Mouse (Mus musculus) 416B (cell line): ENCODE data around the gene Pde4b.

Source experiments
- DNase-seq: peaks from one replicate; pipeline ENCODE4 v3.0.0; 2011; ENCODE audit warnings: low read depth

Pde4b gene

DNA sequence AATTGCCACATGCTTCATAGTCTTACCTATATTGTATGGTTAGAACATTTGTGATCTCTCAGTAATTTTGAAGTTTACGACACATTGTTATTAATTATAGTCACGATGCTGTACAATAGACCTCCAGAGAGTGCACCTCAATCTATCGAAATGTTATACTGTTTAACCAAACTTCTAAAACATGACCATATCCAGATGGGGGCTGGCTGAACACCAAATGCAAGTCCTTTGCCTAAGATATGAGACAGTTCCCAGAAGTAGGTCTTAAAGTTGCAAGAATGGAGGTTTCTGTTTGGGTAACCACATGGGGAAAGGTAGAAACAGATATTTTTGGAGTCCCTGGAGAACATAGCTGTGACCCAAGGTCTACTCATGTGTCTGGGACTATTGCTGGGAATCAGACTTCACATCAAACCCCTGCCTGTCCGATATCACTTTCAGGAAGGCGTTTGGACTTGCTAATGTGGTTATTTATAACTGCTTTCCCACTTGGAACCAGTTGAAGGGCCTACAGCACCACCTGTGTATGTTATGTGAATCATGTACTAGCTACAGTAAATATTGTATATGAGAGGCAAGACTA, 452.3 kb downstream of the Pde4b start:
- DNase-seq = no peak

GRCm38 (mm10) chr4:102542976-102543375, 455.6 kb downstream of the Pde4b start:
- DNase-seq = no peak

DNA sequence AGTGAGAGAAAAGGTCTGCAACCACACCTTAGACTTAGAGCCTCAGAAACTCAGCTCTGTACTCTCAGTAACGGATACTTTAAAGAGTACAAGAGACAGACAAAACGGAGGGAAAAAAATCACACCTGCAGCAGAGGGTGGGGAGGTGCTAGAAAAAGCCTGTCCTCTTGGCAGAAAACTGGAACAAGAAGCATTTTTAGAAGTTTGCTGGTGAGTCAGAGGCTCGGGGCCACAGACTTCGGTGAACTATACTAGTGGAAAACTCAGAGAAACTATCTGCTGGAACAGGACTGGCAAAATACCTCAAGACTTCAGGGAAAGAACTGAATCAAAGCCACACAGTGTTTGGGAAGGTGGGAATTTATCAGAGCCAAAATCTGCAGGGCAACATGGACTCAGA, 457.9 kb downstream of the Pde4b start:
- DNase-seq = no peak

- no peak for DNase-seq
Measured at GRCm38 (mm10) chr4:102555566-102555965, 468.2 kb downstream of the Pde4b start.

DNA sequence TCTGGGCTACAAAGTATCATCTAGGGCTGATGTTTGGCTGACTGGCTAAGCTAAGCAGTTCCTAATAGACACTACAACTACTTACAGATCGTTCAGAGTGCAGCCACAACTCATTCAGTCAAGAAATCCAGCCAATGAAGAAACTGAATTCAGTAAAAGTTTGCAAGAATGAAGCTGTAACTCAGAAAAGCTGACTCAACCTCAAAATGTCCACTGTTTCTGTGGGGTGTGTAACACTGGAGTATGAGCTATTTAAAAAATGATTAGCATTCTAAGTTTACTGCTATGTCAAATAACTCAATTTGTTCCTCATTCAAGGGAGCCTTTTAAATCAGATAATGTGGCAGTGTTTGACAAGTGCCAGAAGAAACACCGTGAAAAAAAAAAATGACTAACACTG, 469.7 kb downstream of the Pde4b start:
- no peak for DNase-seq

DNA sequence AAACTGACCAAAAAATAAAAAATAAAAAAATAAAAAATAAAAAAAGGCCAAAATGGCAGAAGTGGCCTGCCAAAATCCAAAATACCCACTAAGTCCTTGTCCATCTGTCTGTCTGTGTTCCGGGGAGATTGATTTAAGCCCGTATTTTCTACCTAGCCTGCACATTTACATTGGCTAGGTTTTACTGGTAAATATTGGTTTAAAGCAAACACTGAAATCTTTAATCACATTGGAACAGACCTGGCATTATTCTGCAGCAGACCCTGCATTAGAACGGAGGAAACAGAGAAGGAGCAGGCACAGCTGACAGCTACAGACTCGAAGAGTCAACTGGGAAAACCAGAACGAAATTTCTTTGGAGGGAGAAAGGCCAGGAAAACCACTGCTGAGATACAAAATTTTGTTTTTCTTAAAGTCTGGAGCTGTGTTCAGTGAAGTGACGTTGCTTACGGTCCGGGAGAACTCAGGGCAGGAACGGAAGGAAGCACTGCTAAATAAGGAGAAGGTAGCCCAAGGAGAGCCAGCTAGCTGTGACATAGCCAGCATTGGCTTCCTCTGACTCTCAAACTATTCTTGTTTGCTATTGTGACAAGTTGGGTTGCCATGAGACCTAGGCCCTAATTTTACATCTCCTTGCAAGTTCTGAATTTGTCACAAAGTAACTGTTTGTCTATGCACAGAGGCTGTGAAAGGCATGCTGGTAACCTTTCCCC, 470.3 kb downstream of the Pde4b start:
- DNase-seq = no peak

GRCm38 (mm10) chr4:102558328-102558727, 471.0 kb downstream of the Pde4b start:
- DNase-seq = no peak

DNA sequence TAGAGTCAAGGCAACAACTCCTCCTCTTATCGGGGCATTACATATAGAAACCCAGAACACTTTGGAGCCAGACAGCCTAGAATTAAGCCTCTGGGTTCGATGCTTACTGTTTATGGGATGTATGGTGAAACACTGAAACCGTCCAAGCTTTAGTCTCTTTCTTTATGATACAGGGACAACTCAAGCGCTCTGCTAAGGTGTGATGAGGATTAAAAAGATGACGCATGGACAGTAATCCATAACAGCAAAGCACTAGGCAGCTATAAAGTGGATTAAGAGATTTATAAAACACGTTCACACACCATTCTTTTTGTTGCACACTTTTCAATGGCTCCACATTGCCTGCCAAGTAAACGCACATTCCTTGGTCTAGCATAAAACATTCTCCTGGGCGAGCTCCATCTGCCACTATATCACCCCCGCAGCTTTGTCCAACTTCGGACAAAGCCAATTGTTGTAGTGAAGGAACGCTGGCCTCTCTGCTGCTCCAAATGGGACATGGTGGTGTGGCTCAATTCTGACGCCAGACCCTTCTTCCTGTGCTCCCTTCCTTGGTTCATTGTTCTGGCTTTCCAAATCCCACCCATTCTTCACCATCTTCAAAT, 473.4 kb downstream of the Pde4b start:
- no peak for DNase-seq

- DNase-seq = no peak
Measured at GRCm38 (mm10) chr4:102563273-102563855, 476.0 kb downstream of the Pde4b start.

DNA sequence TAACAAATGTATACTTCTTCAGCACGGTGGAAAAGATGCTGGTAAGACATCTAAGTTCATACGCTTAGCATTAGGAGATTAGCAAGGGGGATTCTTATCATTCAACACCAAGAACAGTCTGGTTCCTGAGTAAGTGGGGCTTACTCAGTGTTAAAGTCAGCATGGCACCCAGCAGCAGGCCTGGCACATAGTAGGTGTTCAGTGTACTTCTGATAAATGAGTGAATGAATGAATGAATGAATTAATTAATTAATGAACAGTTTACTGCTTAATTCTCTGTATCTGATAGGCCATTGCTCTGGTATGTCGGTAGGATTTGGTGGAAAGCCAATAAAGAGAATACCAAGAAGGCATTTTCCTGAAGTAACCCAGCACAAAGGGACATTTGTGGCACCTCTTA, 476.9 kb downstream of the Pde4b start:
- DNase-seq = no peak

GRCm38 (mm10) chr4:102566421-102566820, 479.1 kb downstream of the Pde4b start:
- DNase-seq = peak; percentile 50

DNA sequence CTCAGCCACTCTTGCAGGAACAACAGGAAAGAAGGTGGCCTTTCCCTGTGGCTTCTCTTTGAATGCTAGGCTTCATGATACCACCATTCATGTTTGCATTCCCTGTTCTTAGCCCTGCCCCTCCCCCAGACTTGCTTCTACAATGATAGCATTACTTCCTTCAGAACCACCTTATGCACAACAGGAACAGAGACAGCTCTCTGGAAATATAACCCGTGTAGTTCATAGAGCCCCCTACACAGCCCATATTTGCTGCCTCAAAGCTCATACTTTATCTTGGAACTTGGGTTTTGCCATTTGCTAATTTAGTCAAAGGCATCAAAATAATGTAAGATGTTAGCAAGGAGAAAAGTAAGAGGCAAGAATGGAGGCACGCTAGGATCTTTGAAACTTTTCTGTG, 479.8 kb downstream of the Pde4b start:
- DNase-seq = no peak

- no peak for DNase-seq
Measured at GRCm38 (mm10) chr4:102567676-102568254, 480.4 kb downstream of the Pde4b start.

GRCm38 (mm10) chr4:102568591-102568990, 481.2 kb downstream of the Pde4b start:
- peak; percentile 70 for DNase-seq

- DNase-seq = peak; percentile 78
Measured at GRCm38 (mm10) chr4:102569101-102569583, 481.8 kb downstream of the Pde4b start.

DNA sequence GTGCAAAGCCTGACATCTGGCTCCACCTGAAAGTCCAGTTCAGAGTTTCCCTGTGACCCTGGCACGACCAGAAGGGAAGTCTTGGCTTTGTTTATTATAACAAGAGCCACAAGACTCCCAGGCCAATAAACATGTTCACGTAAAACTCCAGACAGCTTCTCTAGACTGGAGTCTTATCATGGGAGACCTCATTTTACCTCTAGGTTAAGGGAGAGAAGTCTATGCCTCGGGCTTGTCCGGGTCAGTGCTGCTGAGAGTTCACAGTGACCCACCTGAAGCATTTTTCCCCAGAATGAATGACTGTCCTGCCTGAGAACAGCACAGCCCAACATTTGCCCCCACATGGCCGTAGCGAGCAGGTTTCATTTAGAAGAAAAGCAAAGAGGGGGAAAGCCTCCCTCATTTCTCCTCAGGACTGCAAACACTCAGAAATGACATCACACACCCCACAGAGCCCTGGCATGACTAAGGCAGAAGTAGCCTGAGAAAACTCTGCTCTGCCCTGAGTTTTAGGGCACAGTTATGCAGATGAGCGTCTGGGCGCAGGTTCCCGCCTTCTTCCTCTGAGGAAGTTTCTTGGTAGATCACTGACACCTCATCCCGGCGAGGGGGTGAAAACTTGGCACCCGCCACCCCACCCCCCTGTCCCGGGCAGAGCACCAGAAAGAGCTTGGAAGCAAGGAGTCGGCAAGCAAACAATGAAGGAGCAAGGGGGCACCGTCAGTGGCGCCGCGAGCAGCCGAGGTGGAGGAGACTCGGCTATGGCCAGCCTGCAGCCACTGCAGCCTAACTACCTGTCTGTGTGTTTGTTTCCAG, 482.8 kb downstream of the Pde4b start:
- DNase-seq = peak; percentile 94

- DNase-seq = peak; percentile 71
Measured at GRCm38 (mm10) chr4:102570766-102571411, 483.5 kb downstream of the Pde4b start.

DNA sequence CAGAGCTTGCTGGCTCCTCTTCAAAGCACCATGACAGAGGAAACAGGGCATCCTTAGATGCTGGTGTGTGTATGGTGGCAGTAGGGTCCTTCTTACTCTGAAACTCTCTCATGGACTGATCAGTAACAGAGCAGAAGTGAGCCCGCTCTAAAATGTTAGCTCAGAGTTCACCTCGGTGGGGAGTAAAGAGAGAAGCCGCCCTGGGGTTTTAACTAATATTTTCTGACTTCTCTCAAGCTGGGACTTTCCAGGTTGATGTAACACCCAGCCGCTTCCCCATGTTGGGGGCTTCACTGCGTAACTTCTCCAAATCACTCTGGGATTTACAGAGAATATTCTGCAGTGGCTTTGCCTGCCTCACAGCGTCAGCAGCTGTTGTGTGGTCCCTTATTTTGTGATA, 484.7 kb downstream of the Pde4b start:
- DNase-seq = no peak

- DNase-seq = no peak
Measured at GRCm38 (mm10) chr4:102572591-102572990, 485.2 kb downstream of the Pde4b start.

GRCm38 (mm10) chr4:102573361-102573781, 486.0 kb downstream of the Pde4b start:
- DNase-seq = no peak

DNA sequence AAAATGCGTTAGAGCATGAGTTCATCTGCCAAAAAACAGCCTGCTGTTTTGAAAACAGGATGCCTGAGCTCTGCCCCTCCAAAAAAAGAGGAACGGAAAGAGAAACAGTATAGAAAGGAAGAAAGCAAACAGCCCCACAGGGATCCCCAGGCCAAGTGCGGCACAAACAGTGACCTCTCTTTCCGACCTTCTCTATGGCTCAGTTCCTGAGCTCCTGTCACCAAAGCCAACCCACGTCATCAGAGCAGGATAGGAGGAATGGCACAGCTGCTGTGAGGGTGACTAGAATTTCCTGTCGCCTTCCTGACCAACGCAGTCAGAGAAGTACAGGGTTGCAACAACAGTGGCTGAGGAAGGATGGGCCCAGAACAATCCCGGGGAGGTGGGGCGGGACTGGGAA, 486.9 kb downstream of the Pde4b start:
- DNase-seq = peak; percentile 87
